Mouse (Mus musculus) cerebellum, adult 9-11 months (tissue): ENCODE data around the gene Tmem52.

Source experiments
- DNase-seq: peaks from one replicate; pipeline ENCODE4 v3.0.0; 2022

The Tmem52 gene

GRCm38 (mm10) chr4:155473319-155473718 is 4.4 kb downstream of the Tmem52 start:
- peak; percentile 85 for DNase-seq

GRCm38 (mm10) chr4:155473796-155474195 is 4.9 kb downstream of the Tmem52 start:
- peak; percentile 21 for DNase-seq

DNA sequence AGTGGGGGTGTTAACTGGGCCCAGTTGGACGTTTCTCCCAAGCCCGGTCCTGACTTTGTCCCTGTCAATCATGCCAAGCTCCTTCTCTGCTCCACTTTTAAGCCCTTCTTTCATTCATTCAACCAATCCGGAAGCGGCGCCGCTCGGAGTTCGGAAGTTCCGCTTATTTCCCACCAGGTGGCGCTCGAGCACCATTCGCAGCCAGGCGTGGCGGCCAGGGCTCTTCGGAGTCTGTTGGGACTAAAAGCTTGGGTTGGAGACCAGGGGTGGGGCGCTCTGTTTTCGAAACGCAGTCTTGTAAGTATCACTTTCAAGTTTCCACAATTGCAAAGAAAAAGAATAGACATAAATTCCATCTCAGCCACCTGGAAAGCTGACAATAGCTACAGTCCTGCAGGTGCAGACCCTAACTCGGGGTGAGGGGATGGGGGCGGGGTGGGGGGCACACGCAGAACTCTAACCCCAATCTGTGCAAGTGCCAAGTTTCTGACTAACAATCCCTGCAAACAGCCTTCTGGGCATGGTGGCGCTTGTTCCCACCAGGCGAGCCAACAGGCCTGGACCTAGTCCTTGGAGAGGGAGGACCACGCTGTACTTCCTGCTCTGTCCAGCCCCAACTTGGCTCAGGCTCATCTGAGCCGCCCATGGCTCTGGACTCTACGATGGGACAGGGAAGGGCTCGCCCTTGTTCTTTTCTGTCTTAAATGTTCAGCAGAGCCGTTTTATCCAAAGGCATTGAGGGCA is 12.6 kb downstream of the Tmem52 start:
- DNase-seq, result peak; percentile 74

- DNase-seq, result no peak
Measured at GRCm38 (mm10) chr4:155482125-155482480, 13.2 kb downstream of the Tmem52 start.

DNA sequence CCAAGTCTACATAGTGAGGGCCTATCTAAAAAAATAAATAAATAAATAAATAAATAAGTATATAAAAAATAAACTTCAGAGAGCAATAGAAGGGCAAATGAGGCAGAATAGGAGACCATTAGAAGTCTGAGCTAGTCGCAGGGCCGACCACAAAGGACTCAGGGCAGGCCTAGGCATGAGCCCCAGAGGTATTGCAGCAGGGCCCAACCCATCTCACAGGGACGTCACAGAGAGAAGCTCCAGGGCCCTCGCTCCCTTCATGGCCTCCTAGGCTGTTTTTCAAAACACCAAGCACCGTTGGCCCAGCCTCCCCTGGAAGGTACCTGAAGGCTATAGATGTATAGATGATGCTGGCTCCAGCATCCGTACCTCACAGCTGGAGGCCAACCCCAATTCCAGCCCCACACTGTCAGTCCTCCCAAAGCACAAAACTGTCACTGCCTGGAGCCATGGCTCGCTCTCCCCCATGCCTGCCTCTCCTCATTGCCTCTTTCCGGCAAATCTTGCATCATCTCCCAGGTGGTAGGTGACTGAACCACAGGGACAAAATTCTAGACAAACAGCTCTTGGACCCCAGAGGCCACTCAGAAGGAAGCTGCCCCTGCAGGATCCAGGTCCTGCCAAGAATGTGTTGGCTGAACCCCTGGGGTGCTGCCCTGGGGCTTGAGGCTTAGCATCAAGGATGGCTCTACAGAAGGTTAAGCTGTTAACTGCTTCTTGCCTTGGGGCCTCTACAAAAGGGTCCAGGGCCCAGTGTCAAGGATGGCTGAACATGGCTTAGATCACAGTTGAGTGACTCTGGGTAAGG is 14.0 kb downstream of the Tmem52 start:
- no peak for DNase-seq

- no peak for DNase-seq
Measured at GRCm38 (mm10) chr4:155485521-155485920, 16.6 kb downstream of the Tmem52 start.

- no peak for DNase-seq
Measured at GRCm38 (mm10) chr4:155487746-155488145, 18.8 kb downstream of the Tmem52 start.

- peak; percentile 52 for DNase-seq
Measured at GRCm38 (mm10) chr4:155488232-155489025, 19.5 kb downstream of the Tmem52 start.

DNA sequence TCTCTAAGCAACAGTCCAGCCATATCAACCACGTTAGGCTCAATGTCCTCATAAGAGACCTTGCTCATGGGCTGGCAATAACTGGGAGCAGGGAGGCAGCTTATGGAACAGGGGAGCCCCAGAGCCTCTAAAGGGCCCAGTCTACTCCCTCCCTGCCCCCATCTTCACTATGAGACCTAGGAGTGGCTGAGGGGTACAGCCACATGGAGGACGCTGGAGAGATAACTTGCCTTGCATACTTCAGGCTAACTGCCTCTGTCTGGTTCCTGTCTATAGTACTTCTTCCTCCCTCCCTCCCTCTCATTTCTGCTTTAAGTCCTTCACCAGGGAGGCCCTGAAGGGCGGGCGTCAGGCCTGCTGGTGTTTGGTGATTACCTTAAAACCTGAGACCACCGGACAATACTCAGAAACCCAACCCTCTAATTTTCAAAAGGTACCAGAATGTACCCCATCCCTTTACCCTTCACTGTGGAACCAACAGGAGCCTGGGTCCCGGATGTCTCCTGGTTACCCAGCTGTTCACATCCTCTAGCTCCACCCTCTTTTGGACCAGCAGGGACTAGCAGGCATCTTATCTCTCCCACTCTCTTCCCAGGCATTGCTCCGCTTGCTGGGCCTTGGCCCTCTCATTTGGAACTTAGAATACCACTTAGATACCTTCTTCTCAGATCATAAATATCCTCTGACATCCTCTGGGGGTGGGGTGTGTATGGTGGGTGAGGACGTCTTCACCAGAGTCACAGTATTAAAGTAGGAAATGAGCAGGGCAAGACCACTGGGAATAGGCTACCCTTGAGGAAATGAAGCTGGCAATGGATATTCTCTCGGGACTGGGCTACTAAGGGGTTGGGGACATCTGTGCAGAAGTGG is 20.4 kb downstream of the Tmem52 start:
- DNase-seq, result peak; percentile 34

- peak; percentile 60 for DNase-seq
Measured at GRCm38 (mm10) chr4:155490456-155490855, 21.5 kb downstream of the Tmem52 start.

GRCm38 (mm10) chr4:155490990-155491504 is 22.1 kb downstream of the Tmem52 start, which contains the start of gene Gnb1:
Gene Gnb1 (plus strand): TSS chr4:155491361.
- peak; percentile 92 for DNase-seq

- DNase-seq, result no peak
Measured at GRCm38 (mm10) chr4:155491529-155492130, 22.7 kb downstream of the Tmem52 start.

DNA sequence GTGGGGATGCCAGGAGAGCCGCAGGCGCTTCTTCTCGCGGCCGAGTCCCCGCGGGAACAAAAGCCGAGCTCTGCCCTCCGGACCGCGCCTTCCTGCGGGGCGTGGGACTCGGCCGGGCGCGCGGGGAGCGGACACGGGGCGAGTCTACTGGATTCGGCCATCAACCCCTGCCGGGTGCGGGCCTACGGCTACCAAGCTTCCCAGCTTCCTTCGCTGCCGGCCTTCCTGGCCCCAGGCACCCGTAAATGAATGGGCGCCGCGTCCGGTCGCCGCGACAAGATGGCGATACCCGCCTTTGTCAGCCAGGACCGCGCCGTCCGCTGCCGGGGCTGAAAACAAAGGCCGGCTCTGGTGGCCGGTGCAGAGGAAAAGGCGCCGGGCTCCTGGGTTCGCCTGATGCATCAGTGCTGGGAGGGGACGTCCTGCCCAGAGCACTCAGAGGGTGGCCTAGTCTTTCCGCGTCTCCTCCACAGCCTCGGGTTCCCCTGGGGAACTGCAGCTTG is 23.3 kb downstream of the Tmem52 start:
- peak; percentile 62 for DNase-seq

DNA sequence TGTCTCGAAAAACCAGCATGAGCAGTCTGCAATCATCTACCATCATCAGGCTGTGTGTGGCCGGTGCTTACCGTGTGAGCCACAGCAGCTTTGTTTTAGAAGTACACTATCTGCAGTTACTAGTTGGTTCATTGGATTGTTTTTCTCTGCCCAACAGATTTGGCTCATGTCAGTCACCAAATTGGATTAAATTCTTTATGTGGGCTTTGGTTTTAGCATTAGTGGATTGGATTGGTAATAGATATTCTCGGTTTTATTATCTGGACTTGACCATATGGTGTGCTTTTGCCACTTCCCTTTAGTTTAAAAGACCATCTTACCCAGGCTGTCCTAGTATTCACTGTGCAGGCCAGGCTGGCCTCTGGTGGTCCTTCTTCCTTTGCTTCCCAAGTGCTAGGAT is 26.0 kb downstream of the Tmem52 start:
- DNase-seq, result no peak

DNA sequence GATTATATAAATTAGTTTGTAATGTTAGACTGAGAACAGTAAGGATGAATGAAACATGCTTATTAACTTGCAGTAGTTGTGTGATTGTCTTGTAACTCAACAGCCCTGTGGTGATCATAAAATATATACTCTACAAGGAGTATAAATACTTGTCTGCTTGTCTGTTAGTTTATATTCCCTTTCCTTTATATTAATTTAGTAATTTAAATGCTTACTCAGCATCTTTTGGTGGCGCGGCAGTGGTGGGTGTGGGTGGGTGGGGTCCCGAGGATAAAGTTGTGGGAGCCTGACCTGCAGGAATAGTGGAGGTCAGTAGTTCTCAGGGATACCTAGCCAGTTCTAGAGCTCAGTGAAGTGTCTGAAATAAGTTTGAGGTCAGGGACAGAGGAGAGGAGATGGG is 29.0 kb downstream of the Tmem52 start:
- DNase-seq, result no peak

- DNase-seq, result no peak
Measured at GRCm38 (mm10) chr4:155501126-155501525, 32.2 kb downstream of the Tmem52 start.

GRCm38 (mm10) chr4:155505067-155505466 is 36.2 kb downstream of the Tmem52 start:
- no peak for DNase-seq

DNA sequence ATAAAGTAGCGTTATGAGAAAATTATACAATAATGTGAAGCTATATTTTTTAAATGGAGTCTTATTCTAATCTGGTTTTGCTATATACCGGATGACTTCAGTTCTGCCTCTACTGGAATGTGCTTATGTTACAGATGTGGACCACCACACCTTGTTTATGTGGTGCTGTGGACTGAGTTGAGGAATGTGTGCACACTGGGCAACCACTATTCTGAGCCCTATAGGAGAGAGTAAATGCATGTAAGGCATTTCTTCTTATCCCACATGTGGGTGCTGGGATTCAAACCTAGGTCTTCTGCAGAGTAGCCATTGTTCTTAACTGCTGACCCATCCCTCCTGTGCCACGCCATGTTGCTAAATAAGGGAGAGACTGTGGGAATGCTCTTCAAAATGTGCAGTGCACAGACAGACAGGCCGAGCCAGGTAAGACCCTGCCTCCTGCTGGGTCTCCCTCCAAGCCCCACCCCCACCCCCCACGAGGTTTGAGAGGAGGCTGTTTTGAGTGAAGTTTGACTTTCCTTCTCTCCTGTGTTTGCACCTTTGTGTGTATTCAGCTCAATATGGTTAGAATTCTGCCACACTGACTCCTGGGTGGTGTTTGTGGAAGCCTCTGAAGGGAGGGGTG is 36.9 kb downstream of the Tmem52 start:
- no peak for DNase-seq

GRCm38 (mm10) chr4:155508614-155509013 is 39.7 kb downstream of the Tmem52 start:
- no peak for DNase-seq

DNA sequence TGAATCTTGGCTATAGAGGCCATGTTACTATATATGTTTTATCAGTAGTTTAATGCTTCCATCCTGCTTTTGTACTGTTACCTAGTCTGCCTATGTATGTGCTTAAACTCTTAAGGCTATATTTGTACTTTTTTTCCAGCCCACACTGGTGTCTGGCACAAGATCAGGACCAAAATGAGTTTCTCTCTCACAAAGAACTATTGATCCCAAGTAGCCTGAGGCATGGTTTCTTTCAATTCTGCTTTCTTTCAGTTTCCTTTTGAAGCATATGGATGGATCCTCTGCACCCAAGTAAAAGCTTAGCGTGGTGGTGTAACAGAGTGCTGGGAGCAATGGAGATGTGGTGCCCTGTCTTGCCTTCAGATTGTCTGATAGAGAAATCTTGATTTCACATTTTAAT is 42.1 kb downstream of the Tmem52 start:
- no peak for DNase-seq

- DNase-seq, result no peak
Measured at GRCm38 (mm10) chr4:155514810-155515209, 45.9 kb downstream of the Tmem52 start.
